Mouse (Mus musculus) E14TG2a.4 (cell line): ENCODE data around the gene Mitd1.

Experiments used
- CTCF ChIP-seq: conservative IDR thresholded peaks from 2 replicates; pipeline ENCODE4 v1.5.1; 2014; ENCODE audit warnings: low read length
- NANOG ChIP-seq: IDR thresholded peaks from 2 replicates; pipeline ENCODE4 v1.6.1; 2014; ENCODE audit warnings: borderline replicate concordance, low read length, mixed read lengths
- POU5F1 ChIP-seq: IDR thresholded peaks from 2 replicates; pipeline ENCODE4 v1.6.1; 2014; ENCODE audit warnings: low read length, borderline replicate concordance

- TF ChIP-seq POU5F1 (no peak), NANOG (no peak), CTCF (no peak)
These were observed 26.2 kb upstream of the Mitd1 start, which contains the start of gene Lyg2 for GRCm38 (mm10) chr1:37916393-37916792.
